Mouse (Mus musculus) C2C12 (cell line): Measurements from ENCODE around the gene Prkcg.

Experiments used
- CEBPB ChIP-seq: IDR thresholded peaks from one replicate; pipeline ENCODE4 v1.6.1; 2011; ENCODE audit warnings: low read depth, mild to moderate bottlenecking, control low read depth, moderate library complexity
- CTCF ChIP-seq: IDR thresholded peaks from one replicate; pipeline ENCODE4 v1.5.1; 2011; ENCODE audit not compliant: control insufficient read depth, insufficient read depth, insufficient read length
- MYOD1 ChIP-seq: IDR thresholded peaks from one replicate; pipeline ENCODE4 v1.6.1; 2011; ENCODE audit warnings: low read depth; ENCODE audit not compliant: control insufficient read depth, insufficient read length
- MYOG ChIP-seq: IDR thresholded peaks from one replicate; pipeline ENCODE4 v1.6.1; 2011; ENCODE audit not compliant: control insufficient read depth, insufficient read length; ENCODE audit errors: extremely low read depth
- USF1 ChIP-seq: IDR thresholded peaks from one replicate; pipeline ENCODE4 v1.6.1; 2011; ENCODE audit warnings: low read depth, mild to moderate bottlenecking, control low read depth, moderate library complexity

DNA sequence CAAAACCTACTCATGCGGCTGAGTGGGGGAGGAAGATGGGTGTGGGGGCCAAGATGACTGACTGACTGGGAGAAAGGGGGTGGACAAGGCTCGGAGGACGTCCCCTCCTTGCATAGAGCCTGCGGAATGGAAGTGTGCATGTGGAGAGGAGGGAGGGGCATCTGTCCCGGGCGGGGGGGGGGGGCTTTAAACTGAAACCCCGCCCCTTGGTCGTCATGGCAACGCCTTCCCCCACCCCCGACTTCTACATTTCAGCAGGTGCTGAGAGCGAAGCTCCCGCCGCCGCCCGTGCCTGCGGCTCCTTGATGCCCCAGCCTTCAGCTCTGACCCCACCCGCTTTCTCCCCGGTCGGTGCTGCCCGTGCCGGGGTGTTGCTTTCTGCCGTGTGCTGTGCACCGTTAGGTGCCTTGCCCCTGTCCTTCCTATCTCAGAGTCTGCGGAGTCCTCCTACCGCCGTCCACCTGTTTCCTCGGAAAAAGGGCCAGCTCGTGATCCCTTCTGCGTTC, 14.3 kb downstream of the Prkcg start:
- no peak for TF ChIP-seq CTCF
- no peak for TF ChIP-seq MYOG
- no peak for TF ChIP-seq MYOD1
- no peak for TF ChIP-seq USF1
- no peak for TF ChIP-seq CEBPB
